Mouse (Mus musculus) lung, postnatal 0 days (tissue): ENCODE results near the gene Fut1. TPM values are rescaled to one million over a fixed set of nuclear protein-coding genes. Genes with fewer than 3 reads are reported as not detected.
"Not testable (repeated sequence)": the region's sequence is repeated elsewhere in the genome, so short reads cannot be mapped to it uniquely, and the experiment has no call there.

Source experiments
- ATAC-seq: fragments of 200-750 bp; cut with Nextera tagmentation; 2 replicates; pipeline ENCODE4 v1.8.0; 2017; ENCODE audit warnings: moderate library complexity
- DNase-seq: peaks from one replicate; pipeline ENCODE4 v3.0.0-alpha.2; 2016; ENCODE audit warnings: low spot score
- H3K27ac ChIP-seq: fragments of 300-500 bp; sonication (generic); 2 replicates; pipeline ENCODE4 v1.5.1; 2014; ENCODE audit warnings: antibody characterized with exemption, mild to moderate bottlenecking, low read length, mixed read lengths
- H3K27me3 ChIP-seq: fragments of 300-500 bp; sonication (generic); replicated peaks from 2 replicates; pipeline ENCODE4 v1.6.1; 2014; ENCODE audit warnings: low read length, mixed read lengths; ENCODE audit not compliant: insufficient read depth
- H3K36me3 ChIP-seq: fragments of 300-500 bp; sonication (generic); 2 replicates; pipeline ENCODE4 v1.6.1; 2014; ENCODE audit warnings: low read length, mixed read lengths; ENCODE audit not compliant: insufficient read depth
- H3K4me1 ChIP-seq: fragments of 300-500 bp; sonication (generic); 2 replicates; pipeline ENCODE4 v1.6.1; 2014; ENCODE audit warnings: antibody characterized with exemption, low read depth, low read length, mixed read lengths; ENCODE audit not compliant: insufficient read depth
- H3K4me2 ChIP-seq: fragments of 300-500 bp; sonication (generic); replicated peaks from 2 replicates; pipeline ENCODE4 v1.6.1; 2014; ENCODE audit warnings: low read depth, mild to moderate bottlenecking, low read length, moderate library complexity, mixed read lengths
- H3K4me3 ChIP-seq: fragments of 300-500 bp; sonication (generic); 2 replicates; pipeline ENCODE4 v1.5.1; 2014; ENCODE audit warnings: low read depth, low read length
- H3K9ac ChIP-seq: fragments of 300-500 bp; sonication (generic); replicated peaks from 2 replicates; pipeline ENCODE4 v1.6.1; 2014; ENCODE audit warnings: low read depth, mild to moderate bottlenecking
- H3K9me3 ChIP-seq: fragments of 300-500 bp; sonication (generic); 2 replicates; pipeline ENCODE4 v1.6.1; 2016; ENCODE audit warnings: low read length, mixed read lengths
- CTCF ChIP-seq: IDR thresholded peaks from 2 replicates; pipeline ENCODE4 v1.5.1; 2016; ENCODE audit warnings: antibody characterized with exemption, mild to moderate bottlenecking
- EP300 ChIP-seq: IDR thresholded peaks from 2 replicates; pipeline ENCODE4 v1.6.1; 2016; ENCODE audit warnings: antibody characterized with exemption, mild to moderate bottlenecking, control low read depth
- WGBS: fragments of 180-500 bp; shearing (Covaris S2); extraction: QIAGEN DNeasy Blood & Tissue Kit; methylation state at CpG from one replicate; pipeline ENCODE4 v1.1.7; 2014; 5-methylcytosine and 5-hydroxymethylcytosine counted together
- polyA plus RNA-seq: library from polyadenylated mRNA; unstranded; fragments of >200 nt; fragmentation: Nextera tagmentation; extraction: Ambion mirVana; gene quantifications from 2 replicates; pipeline ENCODE4 v1.2.1, GENCODE M21; 2015

The Fut1 gene
- polyA plus RNA-seq, 1 experiment from 2014 or later: 0.13 TPM

DNA sequence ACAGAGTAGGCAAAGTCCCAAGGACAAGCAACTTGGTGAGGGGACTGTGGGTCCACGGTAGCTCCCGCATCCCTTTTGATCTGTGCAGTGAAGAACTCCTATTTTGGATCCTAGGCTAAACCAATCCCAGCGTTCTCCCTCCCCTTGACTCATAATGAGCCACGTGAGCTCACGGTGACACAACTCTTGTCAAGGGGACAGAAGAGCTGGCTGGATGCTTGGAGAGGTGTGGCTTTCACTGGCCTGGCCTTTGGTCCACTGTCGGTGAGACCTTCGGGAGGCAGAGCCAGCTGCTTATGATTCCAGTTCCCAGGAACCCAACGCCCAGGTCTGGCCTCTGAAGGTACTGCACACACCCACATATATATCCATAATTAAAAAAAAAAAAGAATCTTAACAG, 32.3 kb downstream of the Fut1 start:
- Histone ChIP-seq H3K9me3 (no peaks in the 10 kb centered on the region), H3K4me3 (no peak overlapping the region), H3K4me2 (no peak overlapping the region), H3K27me3 (no peaks in the 10 kb centered on the region), H3K36me3 (no peaks in the 10 kb centered on the region), H3K9ac (no peak overlapping the region), H3K27ac (no peak overlapping the region), H3K4me1 (no peaks in the 10 kb centered on the region; the same call in 1 of the 2 replicates)
- TF ChIP-seq CTCF (no peak), EP300 (no peak)
- ATAC-seq: no peak
- 62% methylated on average over 8 of the region's 8 CpGs for WGBS
- no peak for DNase-seq

DNA sequence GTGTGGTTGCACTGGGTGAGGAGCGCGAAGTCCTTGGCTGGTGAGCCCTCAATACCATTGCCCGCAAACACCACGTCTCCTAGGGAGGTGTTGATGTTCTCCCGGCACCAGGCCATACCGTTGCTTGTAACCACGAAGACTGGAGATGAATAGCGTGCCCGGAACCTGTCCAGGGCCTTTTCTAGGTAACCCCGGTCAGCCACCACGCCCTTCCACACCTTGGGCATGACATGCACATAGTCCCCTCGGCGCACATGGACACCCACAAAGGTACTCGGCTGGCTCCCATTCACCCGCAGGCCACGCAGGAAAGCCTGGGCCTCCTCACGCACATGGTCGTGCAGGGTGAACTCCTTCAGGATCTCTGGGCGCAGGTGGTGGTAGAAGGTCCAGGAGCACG, 33.4 kb downstream of the Fut1 start:
- not testable (repeated sequence) for DNase-seq, H3K27me3 ChIP-seq, H3K9me3 ChIP-seq, H3K4me3 ChIP-seq, H3K27ac ChIP-seq, H3K4me1 ChIP-seq, H3K4me2 ChIP-seq, H3K9ac ChIP-seq, H3K36me3 ChIP-seq, ATAC-seq
- 93% methylated on average over 18 of the region's 20 CpGs for WGBS

DNA sequence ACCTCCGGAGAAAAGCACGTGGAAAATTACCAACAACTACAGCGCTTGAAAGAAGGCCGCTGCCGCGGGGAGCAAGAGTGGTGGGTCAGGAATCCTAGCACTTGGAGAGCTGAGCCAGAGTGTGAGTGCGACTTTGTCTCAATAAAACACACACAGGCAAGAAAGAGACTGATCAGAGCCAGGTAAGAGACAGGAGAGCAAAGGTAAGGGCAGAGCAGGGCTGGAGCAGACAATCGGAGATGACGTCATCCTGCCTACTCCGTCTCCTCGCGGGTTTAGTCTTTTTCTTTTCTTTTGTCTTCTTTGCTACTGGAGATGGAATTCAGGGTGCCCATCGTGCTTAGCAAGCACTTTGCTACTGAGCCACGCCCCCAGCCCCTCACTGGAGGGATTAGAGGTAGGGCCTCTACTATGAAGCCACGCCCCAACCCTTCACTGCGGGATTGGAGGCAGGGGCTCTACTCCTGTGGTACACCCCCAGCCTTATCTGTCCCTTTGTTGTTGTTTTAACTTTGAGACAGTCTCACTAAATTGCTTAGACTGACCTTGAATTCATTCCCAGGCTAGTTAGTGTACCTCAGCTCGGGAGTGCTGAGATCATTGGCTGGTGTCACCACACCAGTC, 37.4 kb downstream of the Fut1 start:
- peak; percentile 43 for ATAC-seq
- H3K4me3 ChIP-seq: no peak overlapping the region

DNA sequence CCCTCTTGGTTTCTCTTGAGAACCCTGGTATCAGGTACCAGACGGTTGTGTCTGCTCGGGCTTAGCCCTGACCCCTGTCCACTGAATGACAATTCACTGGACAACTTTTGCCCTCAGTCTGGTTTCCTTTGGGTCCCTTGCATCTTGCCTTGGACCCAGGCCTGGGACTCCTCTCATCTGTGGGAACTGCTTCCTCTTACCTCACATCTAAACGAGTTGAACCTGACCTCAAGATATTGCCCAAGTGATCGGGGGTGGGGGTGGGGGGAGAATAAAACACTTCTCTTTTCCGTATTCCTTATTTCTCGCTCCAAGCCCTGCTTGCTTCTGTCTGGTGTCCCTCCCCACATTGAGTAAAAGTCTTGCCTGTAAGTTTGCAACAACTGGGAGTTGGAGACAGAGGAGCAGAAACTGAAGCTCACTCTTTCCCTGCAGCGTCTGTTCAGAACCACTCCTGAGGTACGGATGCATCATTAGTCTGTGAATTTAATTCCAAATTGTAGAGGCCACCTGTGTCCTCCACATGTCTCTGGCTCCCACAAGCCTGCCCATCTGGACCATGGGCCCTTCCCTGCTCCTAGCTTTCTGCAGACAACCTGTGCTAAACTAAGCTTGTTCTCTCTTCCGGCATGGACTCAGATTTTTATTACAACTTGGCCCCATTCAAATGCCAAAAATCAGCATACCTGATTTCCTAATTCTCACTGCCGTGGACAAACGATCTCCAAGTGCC, 43.8 kb downstream of the Fut1 start:
- Histone ChIP-seq H3K27me3 (no peaks in the 10 kb centered on the region), H3K4me1 (peaks cover 3% of the 10 kb centered on the region; the same call in 1 of the 2 replicates), H3K27ac (no peak overlapping the region), H3K9ac (no peak overlapping the region), H3K4me3 (no peak overlapping the region), H3K4me2 (no peak overlapping the region), H3K9me3 (no peaks in the 10 kb centered on the region), H3K36me3 (no peaks in the 10 kb centered on the region)
- ATAC-seq: no peak
- WGBS: 69% methylated on average over 11 of the region's 11 CpGs
- TF ChIP-seq CTCF: no peak
- no peak for TF ChIP-seq EP300
- DNase-seq: no peak

More for the DNA sequence above, 37.4 kb downstream of the Fut1 start:
- Histone ChIP-seq H3K4me1 (no peaks in the 10 kb centered on the region), H3K4me2 (peak overlapping the region; percentile 42), H3K36me3 (no peaks in the 10 kb centered on the region), H3K27ac (0 out of 2 replicates have a peak overlapping the region, but pooled peaks have one; percentile 0), H3K9me3 (no peaks in the 10 kb centered on the region), H3K9ac (no peak overlapping the region), H3K27me3 (no peaks in the 10 kb centered on the region)
- peak; percentile 56 for DNase-seq
- 23% methylated on average over 17 of the region's 17 CpGs for WGBS
- TF ChIP-seq CTCF: no peak

DNA sequence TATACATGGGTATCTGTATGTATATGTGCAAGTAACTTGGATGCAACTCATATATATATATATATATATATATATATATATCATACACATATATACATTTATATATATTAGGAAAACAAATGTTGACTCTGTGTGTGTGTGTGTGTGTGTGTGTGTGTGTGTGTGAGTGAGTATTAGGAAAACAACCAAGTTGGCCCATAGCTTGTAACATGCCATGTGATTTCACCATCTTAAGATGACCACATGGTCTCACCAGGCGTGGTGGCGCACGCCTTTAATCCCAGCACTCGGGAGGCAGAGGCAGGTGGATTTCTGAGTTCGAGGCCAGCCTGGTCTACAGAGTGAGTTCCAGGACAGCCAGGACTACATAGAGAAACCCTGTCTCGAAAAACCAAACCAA, 44.6 kb downstream of the Fut1 start:
- not testable (repeated sequence) for H3K4me2 ChIP-seq, DNase-seq, H3K27me3 ChIP-seq, H3K9me3 ChIP-seq, H3K4me3 ChIP-seq, H3K4me1 ChIP-seq, H3K36me3 ChIP-seq, ATAC-seq, H3K9ac ChIP-seq, H3K27ac ChIP-seq
- 93% methylated on average over 5 of the region's 6 CpGs for WGBS

DNA sequence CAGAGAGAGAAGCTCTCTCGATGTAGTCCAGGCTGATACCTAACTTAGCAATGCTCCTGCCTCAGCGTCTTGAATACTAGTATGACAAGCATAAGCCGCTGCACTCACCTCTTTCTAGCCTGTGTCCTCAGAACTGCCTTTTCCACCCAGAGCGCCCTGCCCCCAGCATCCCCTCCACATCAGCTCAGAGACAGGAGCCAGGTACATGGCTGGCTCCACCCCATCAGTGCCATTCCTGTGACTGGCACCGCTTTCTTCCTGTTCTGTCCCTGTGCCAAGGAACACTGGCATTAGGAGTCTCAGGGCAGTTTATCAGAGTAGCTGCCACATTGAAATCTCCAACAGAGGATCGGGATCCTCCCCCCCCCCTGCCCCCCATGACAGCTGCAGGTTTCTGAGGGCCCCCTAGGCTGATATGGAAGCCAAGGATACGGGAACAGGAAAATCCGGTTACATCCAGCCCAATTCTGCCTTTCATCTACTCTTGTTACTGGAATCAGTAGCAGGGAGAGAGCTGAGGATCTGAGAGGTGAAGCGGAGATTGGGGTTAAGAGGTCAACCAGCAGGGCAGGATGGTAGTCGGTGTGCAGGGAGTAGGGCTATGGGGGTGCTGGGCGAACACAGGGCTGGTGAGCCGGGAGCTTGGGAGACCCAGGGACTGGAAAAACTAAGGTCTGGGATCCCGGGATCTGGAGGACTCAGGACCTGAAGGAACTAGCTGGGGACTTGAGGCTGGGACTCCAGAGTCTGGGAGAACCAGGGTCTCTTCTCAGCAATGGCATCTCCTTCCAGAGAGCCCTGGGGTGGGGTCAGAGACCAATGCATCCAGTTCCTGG, 48.4 kb downstream of the Fut1 start:
- H3K9me3 ChIP-seq: no peaks in the 10 kb centered on the region
- no peak overlapping the region for H3K4me2 ChIP-seq
- no peak overlapping the region for H3K27ac ChIP-seq
- H3K4me3 ChIP-seq: no peak overlapping the region
- H3K36me3 ChIP-seq: no peaks in the 10 kb centered on the region
- H3K4me1 ChIP-seq: peaks cover 3% of the 10 kb centered on the region; the same call in 1 of the 2 replicates
- ATAC-seq (no peak), DNase-seq (peak; percentile 24)
- whole genome bisulfite sequencing: 36% methylated on average over 13 of the region's 13 CpGs
- TF ChIP-seq EP300 (no peak), CTCF (no peak)
- H3K27me3 ChIP-seq: no peaks in the 10 kb centered on the region
- no peak overlapping the region for H3K9ac ChIP-seq
